Mouse (Mus musculus) kidney, postnatal 4 days (tissue): ENCODE measurements around the gene Atp1a2.
A peak's percentile ranks its signal among the peaks of the same experiment; 100 is the strongest.
"Not testable (repeated sequence)": the region's sequence is repeated elsewhere in the genome, so short reads cannot be mapped to it uniquely, and the experiment has no call there.

Experiments used
- DNase-seq, 2 experiments: peaks; one replicate each; pipeline ENCODE4 v3.0.0; 2021; ENCODE audit warnings: mixed read lengths in 2 of 2

Gene Atp1a2

GRCm38 (mm10) chr1:172261477-172262078, 36.3 kb downstream of the Atp1a2 start, which contains the start of gene Igsf8:
TSS of gene Igsf8 (plus strand) at chr1:172261641.
- DNase-seq, result no peak

GRCm38 (mm10) chr1:172258314-172258713, 39.5 kb downstream of the Atp1a2 start, which contains the start of gene Atp1a4:
TSS of gene Atp1a4 (minus strand) at chr1:172258414.
- DNase-seq, result no peak

GRCm38 (mm10) chr1:172247679-172248078, 50.2 kb downstream of the Atp1a2 start:
- peak; percentile 56 to 60 for DNase-seq

DNA sequence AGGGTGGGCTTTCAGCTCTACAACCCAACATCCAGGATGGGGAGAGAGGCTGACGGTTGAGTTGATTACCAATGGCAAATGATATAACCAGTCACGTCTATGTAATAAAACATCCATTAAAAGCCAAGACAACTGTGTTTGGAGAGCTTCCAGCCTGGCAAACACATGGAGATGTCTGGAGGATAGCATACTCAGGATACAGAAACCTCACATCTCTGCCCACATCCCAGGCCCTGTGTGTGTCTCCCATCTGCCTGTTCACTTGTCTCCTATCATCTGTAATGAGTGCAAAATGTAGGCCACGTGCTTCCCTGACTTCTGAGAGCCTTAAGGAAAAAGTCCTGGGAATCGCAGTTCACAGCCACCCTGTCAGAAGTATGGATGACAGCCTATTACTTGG, 50.6 kb downstream of the Atp1a2 start:
- DNase-seq, result no peak

DNA sequence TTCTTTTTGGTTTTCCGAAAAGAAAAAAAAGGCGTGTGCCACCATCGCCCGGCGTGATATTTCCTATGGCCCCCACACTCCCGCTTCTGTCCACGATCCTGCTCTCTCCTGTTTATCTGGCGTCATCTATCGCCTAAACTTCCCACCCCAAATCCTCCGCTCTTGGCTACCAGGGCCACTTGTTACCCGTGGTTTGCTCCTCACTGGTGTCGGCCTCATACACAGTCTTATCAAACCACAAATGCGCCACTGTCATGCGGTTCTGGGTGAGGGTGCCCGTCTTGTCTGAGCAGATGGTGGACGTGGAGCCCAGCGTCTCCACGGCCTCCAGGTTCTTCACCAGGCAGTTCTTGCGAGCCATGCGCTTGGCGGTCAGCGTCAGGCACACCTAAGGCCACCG, 53.2 kb downstream of the Atp1a2 start:
- DNase-seq, result not testable (repeated sequence)

DNA sequence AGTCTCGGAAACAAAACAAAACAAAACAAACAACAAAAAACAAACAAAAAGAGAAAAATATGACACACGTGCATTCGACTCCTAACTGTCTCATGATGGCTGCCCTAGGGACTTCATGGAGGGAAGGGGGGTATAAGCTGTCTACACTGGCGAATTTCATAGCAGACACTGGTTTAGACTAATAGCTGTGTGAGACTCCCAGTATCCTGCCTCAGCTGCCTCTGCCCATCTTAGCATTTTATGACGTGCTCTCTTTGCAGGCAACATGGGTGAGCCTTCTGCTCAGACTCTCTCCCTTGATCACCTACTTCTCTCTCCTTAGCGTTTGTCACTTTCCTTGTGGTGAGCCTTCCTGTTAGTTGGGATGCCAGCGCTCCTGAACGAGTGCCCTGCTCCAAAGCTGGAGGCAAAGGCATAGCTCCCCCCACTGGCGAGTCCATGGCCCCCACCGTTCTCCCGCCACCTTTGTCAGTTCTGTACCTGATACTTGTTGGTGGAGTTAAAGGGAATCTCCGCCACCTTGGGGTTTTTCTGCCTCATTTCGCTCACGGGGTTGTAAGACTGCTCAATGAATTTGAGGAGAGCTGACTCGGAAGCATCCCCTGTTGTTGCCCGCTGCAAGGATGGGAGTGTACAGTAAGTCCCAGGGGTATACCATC, 54.2 kb downstream of the Atp1a2 start:
- DNase-seq, result peak; percentile 49 to 62

GRCm38 (mm10) chr1:172242401-172242800, 55.5 kb downstream of the Atp1a2 start:
- peak; percentile 41 to 67 for DNase-seq

- peak in 1 of 2 experiments; percentile 29 for DNase-seq
Measured at GRCm38 (mm10) chr1:172240945-172241708, 56.7 kb downstream of the Atp1a2 start.

DNA sequence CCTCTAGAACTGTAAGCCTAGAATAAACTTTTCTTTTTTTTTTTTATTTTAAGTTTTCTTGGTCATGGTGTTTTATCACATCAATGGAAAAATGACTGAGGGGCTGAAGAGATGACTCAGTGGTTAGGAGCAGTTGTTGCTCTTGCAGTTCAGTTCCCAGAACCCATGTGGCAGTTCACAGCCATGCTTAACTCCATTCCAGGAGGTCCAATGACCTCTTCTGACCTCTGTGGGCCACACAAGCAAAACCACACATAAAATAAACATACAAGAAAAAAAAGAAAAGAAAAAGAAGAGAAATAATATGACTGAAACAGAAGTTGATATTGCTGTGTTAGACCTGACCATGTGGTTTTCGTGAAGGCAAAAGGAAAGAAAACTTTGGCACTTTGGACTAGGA, 68.6 kb downstream of the Atp1a2 start:
- no peak for DNase-seq

GRCm38 (mm10) chr1:172228209-172228608, 69.7 kb downstream of the Atp1a2 start:
- DNase-seq, result no peak
